Mouse (Mus musculus) kidney, adult 11 months (tissue): ENCODE results near the gene Ptcd1.
"Not testable (repeated sequence)": the region's sequence is repeated elsewhere in the genome, so short reads cannot be mapped to it uniquely, and the experiment has no call there.

Experiments
- DNase-seq: peaks from one replicate; pipeline ENCODE4 v3.0.0; 2022

Gene Ptcd1

DNA sequence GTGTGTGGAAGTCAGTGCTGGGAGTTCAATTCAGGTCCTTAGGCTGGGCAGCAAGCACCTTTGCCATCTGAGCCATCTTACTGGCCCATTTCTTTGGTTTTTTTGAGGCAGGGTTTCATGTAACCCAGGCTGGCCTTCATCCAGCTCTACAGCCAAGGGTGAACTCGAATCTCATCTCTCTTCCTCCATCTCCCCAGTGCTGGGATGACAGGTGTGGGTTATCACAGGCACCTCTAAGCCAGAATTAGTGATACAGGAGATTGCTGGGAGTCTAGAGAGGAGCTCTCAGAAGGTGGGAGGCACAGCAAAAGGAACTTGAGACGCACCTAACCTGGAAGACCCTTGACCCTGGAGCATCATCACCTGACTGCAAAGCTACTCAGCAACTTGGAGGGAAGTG lies 53.5 kb downstream of the Ptcd1 start:
- no peak for DNase-seq

GRCm38 (mm10) chr5:145112566-145112965 lies 54.3 kb downstream of the Ptcd1 start:
- DNase-seq: no peak

- DNase-seq: no peak
Measured at GRCm38 (mm10) chr5:145110401-145110800, 56.5 kb downstream of the Ptcd1 start.

GRCm38 (mm10) chr5:145105694-145106275 lies 61.1 kb downstream of the Ptcd1 start:
- no peak for DNase-seq

- DNase-seq: no peak
Measured at GRCm38 (mm10) chr5:145104328-145104727, 62.6 kb downstream of the Ptcd1 start.

- no peak for DNase-seq
Measured at GRCm38 (mm10) chr5:145102706-145103105, 64.2 kb downstream of the Ptcd1 start.

DNA sequence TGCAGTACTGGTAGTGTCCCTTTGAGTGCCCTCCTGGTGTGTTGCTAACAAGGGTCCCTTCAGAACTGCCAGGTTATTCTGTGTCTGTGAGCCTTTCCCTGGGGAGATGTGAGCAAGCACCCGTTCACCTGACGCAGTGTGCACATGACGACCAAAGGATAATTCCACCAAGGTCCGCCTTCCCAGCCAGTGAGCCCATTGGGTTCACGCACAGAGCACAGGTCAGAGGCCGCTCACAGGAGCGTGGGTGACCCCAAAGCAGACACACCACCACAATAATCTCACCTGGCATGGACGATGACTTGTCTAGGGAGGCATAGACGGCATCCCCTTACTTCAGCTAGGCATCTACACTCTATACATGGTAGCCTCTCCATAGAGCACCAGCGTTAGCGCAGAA lies 65.5 kb downstream of the Ptcd1 start:
- not testable (repeated sequence) for DNase-seq

DNA sequence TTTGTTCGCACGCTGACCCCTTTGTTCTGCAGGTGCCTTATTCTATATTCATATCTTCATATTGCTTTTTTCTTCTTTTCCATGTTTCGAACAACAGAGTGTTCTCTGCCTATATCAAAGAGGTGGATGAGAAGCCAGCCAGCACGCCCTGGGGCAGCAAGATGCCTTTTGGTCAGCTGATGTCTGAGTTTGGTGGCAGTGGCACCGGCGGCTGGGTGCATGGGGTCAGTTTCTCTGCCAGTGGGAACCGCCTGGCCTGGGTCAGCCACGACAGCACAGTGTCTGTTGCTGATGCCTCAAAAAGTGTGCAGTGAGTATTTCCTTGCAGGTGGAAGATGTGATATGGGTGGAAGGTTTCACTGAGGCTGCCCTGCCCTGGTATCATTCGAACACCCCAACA lies 65.9 kb downstream of the Ptcd1 start:
- no peak for DNase-seq

GRCm38 (mm10) chr5:145098340-145098821 lies 68.5 kb downstream of the Ptcd1 start:
- no peak for DNase-seq
